Mouse (Mus musculus) ZHBTc4 (cell line): ENCODE measurements around the gene Poln.

Experiments
- DNase-seq: peaks from one replicate; pipeline ENCODE4 v3.0.0-alpha.2; 2011; ENCODE audit warnings: low read depth, low spot score

Gene Poln

DNA sequence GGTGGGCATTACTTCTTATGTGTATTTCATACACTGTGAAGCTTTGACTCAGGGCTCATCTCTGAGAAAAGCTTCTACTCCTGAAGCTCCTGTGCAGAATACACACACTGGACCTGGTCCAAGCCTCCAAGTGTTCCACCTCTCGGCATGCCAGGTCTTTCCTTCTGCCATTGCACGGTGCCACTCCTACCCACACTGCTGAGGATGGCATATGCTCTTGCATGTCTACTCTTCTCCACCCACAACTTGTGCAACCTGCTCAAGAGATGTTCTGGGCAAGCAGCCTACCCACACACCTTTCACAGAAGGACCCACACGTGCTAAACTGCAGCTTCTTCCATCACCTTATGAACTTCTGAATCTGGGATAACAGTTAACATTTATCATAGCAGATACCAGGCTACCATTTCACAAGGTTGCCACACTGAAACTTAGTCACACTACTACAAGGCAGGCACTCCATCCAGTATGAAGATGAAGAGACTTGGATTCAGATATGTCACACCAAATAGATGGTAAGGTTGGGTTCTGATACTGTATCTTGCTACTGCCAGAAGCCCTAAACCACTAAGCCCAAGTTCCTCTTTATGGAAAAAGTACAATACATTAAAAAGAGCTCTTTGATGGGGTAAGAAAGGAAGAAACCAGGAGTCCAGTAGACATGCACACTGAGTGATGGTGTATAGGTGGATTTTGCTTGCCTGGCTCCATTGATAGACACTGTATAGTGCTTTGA, 50.0 kb downstream of the Poln start:
- DNase-seq, result no peak

- no peak for DNase-seq
Observed at GRCm38 (mm10) chr5:34105681-34106080, 63.6 kb downstream of the Poln start.

- DNase-seq, result peak; percentile 72
Observed at GRCm38 (mm10) chr5:34097333-34097732, 71.9 kb downstream of the Poln start.

- DNase-seq, result no peak
Observed at GRCm38 (mm10) chr5:34093021-34093420, 76.2 kb downstream of the Poln start.

DNA sequence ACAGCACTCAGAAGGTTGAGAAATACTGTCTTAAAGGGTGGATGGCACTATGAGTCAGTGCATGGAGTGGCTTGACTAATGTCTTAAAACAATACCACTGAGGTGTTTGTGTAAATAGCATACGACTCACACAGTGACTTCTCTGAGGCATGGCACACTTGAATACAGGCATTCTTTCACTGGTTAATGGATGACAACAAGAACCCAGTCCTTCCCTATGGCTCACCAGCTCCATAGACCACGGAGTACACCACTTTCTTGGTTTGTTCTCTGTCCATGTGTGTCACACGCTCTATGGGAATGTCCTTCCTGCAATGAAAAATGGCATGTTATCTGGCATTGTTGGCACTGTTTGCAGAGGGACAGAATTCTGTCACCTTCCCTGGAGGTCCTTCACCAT, 136.7 kb downstream of the Poln start:
- DNase-seq, result no peak

DNA sequence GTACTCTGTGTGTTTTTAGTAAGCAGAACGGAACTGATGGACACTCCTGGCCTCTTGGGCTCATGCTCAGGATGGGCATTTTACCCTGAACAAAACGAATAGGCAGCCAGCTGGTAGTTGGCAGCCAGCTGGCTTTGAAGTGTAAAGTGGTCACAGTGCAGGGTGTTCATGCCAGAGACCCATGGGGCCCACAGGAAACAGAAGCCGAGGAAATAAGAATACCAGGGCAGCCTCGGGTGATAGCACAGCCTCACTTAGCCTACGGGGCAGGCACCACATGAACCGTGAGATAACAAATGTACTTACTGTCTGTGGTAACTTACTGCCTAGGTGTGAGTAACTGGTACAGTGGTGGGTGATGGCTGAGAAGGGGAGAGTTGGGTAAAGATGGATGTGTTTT, 138.2 kb downstream of the Poln start:
- DNase-seq, result no peak

DNA sequence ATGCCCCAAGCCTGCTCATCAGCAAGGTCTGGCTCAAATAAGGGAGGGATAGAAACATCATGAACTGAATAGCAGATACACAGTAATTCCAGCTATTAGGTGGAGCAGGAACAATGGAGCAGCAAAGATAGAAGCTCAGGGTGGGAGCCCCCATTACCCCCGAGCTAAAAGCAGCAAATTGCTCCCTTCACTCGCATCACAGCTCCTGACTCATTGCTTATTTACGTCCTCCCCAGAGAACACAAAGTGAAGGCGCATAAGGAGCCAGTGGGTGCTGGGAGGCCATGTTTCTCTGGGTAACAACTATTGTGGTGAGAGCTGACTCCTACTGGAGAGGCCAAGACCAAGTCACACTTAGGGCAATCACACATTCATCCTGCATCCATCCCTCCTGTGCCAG, 139.1 kb downstream of the Poln start:
- DNase-seq, result no peak

- no peak for DNase-seq
Observed at GRCm38 (mm10) chr5:34018968-34019367, 150.3 kb downstream of the Poln start.

DNA sequence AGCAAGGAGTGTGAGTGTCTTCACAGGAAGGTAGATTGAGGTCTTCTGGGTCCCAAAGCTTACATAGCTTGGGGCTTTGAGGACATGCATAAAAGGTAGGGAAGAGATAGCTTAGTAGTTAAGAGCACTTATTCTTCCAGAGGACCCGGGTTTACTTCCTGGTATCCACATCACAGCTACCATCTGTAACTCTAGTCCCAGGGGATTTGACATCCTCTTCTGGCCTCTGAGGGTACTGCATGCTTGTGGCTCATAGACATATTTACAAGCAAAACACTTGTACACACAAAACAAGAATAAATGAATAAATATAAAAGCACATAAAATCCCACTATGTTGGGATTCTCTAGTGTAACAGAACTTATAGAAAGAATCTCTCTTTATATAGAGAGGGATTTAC, 154.6 kb downstream of the Poln start:
- DNase-seq, result peak; percentile 47

DNA sequence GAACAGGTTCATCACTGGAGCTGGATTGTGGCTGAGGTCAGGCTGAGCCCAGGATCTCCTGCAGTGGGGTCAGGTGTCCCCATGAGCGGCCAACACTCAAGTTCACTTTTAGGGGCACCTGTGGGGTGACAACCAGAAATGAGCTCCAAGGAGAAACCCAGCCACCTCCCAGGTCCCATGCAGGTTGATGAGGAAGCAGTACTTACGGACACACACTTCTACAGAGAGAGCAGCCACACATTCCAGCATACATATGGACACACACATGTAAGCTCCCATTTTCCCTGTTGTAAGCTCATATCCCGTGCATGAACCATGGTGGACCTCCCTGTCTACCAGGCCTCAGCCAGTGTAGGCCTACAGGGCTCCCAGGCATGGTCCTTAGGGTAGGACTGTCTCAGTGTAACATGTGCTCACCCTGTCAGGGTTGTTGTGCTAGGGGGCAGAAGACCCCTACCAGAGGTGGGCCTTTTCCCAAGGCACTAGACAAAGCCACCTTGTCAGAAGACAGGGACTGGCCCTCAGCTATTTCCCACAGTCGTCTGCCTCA, 161.8 kb downstream of the Poln start:
- no peak for DNase-seq

DNA sequence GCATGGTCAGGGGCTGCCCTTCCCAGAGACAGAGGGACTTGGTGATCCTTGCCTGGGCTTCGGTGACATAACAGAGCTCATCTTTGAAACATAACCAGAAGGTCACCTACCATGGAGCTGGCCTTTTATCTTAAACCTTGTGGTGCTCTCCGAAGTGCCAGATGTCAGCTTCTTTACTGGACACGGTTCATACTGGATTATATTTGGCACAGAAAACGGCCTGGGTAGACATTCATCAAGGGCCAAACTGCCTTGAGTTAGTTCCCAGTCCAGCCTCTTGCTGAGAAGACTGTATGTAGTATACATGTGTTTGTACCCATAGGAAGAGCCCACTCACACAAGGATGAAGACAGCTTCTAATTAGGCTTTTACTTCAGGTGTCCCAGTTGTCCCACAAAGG, 162.4 kb downstream of the Poln start:
- no peak for DNase-seq

GRCm38 (mm10) chr5:34004618-34005017, 164.6 kb downstream of the Poln start:
- no peak for DNase-seq

DNA sequence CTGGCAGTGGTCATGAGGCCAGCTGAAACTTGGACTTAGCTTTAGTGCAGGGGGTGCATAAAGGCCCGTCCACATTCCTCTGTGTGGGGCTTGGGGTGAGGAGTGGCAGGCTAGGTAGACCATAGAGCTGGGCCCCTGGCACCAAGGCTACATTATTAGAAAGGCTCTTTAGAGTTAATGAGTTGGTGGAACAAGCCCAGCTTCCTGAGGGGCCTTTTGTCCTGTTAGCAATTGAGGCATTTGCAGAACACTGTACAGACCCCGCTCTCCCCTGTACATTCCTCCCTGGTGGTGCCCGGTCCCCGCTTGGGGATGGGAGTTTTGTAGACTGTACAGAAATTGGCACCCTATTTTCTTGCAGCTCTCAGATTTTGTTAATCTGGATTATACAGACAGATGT, 166.6 kb downstream of the Poln start:
- no peak for DNase-seq

DNA sequence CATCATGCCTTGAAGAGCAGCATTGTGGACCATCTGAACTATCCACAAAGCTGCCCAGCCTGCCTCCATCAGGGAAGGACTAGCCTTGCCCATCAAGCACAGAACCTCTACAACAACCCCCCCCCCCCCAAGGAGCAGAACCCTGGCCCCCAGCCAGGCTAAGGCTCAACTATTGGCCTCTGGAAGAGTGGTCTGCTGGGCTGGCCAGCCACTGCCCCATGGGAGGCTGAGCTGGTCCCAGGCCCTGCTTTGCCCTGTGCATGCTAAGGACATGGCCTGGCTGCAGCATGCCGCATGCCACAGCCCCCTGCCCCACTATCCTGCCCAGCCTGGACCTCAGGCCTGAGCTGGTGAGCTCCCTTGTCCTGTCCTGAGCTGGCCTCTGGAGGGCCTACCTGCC, 167.8 kb downstream of the Poln start:
- DNase-seq, result no peak

DNA sequence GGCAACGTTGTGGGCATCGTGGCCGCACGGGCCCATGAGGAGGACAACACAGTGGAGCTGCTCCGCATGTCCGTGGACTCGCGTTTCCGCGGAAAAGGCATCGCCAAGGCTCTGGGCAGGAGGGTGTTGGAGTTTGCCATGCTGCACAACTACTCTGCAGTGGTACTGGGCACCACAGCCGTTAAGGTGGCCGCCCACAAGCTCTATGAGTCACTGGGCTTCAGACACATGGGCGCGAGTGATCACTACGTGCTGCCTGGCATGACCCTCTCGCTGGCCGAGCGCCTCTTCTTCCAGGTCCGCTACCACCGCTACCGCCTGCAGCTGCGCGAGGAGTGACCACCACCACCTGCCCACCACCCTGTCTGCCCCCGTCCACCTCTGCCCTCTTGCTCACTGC, 168.4 kb downstream of the Poln start:
- DNase-seq, result no peak

GRCm38 (mm10) chr5:33999466-34000090, 169.7 kb downstream of the Poln start:
- DNase-seq, result no peak

DNA sequence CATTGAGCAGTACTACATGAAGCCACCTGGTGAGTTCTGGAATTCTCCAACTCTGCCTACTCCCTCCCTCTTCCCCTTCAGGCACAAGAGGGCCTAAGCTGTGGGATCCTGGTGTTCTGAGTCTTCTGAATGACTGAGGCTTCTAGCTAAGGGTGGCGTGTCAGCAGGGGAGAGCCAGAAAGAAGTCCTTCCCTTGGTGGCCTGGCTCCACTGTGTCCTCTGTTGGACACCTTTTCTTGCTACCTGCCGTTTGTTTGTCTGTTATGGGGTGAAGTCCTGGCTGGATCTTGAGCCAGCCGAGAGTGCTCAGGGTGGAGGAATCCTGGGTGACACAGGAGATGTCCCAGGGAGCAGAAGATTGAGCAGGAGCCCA, 170.8 kb downstream of the Poln start:
- DNase-seq, result no peak

GRCm38 (mm10) chr5:33997829-33998504, 171.3 kb downstream of the Poln start:
- peak; percentile 27 for DNase-seq

DNA sequence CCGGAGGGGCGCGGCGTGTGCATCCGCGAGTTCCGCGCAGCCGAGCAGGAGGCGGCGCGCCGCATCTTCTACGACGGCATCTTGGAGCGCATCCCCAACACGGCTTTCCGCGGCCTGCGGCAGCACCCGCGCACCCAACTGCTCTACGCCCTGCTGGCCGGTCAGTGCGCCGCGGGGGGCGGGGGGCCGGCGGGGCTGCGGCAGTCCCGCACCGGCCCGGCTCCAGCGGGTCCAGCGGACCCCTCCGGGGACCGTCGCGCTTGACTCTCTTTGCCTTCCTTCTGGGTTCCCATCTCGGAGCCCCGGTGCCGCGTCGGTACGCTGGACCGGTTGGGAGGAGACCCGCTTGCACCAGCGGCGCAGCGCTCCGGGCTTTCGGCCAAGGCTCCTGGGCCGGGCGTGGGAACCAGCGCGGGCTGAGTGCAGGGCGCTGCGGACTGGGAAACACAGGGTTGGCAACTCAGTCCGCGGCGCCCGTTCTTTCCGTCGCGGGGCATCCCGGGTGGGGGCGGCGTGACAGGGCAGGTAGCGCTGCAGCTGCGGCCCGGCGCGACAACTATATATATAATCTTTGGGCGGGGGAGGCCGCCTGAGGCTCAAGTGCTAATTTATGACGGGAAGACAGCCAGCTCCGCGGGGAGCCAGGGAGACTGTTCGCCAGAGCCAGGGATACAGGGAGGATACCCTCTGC, 172.1 kb downstream of the Poln start:
- DNase-seq, result peak; percentile 57

GRCm38 (mm10) chr5:33996694-33997045, 172.6 kb downstream of the Poln start:
- DNase-seq, result no peak

DNA sequence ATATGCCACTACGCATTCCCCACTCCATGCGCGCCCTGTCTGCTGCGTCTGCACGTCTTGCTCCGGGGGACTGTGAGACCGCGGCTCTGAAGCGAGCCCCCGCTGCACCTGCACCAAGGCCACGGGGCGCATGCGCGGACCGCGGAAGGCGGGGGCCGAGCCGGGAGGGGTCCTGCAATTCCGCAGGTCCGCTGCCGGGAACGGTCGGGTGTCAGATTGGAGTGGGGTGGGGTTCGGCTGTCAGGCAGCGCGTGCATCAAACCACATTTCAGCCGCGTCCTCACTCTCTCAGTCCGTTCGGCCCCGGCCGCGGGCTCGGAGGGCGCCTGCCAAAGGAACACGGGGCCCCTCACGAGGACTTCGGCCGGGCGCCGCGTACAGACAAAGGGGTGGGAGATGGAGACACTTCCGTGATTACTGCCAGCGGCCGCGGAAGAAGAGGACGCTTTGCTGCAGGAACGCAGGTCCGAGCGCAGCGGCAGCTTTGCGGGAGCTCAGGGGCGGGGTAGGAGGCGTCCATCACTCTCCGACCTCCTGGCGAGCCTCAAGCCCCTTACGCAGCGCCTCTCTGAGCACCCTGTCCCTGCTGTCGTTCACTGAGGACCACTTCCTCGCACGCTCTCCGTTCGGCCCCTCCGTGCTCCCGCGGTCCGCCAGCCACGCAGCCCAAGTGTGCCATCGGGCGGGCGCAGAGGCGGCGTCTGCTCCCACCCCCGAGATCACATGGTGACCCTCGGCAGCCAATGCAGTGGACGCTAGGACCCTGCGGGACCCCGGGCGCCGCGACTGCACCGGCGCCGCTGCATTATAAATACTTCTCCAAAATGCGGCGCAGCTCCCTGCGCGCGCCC, 173.2 kb downstream of the Poln start, which contains the start of gene Nat8l:
Gene Nat8l, plus strand, starts transcription at position 142 of the 851 bp plus-strand sequence.
- peak; percentile 73 for DNase-seq
